Mouse (Mus musculus) liver, adult 2 months (tissue): ENCODE data around the gene Plxna4.

Experiments used
- CTCF ChIP-seq: fragments of 200-500 bp; IDR thresholded peaks from 2 replicates; pipeline ENCODE4 v1.5.1; 2011; ENCODE audit warnings: low read depth, low read length, control low read depth
- POLR2A ChIP-seq: fragments of 200-500 bp; IDR thresholded peaks from 2 replicates; pipeline ENCODE4 v1.6.1; 2011; ENCODE audit warnings: low read length, control low read depth; ENCODE audit not compliant: insufficient read depth; ENCODE audit errors: extremely low read depth

DNA sequence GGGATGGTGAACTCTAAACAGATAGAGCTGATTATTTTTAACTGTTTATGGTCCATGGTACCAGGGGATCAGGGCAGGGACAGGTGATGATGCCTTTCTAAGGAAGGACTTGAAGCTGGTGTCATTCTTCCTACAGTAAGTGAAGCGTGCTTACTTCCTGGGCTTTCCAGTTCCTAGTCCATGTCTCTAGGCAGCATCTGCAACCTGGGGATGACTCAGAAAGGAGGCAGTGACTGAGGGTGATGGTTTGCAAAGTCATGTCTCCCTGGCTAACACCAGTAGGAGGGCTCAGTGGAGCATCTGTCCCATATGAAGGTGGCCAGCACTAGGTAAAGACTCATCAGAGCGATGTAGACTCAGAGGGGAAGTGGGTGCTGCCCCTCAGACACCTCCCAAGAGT lies 427.6 kb downstream of the Plxna4 start:
- TF ChIP-seq POLR2A, result no peak
- TF ChIP-seq CTCF, result no peak
